Mouse (Mus musculus): ENCODE measurements around the gene Socs3. TPM values are rescaled to one million over a fixed set of nuclear protein-coding genes. Genes with fewer than 3 reads are reported as not detected.

Gene Socs3
- polyA plus RNA-seq, 1 experiment from 2014 or later: 15.0 TPM

DNA sequence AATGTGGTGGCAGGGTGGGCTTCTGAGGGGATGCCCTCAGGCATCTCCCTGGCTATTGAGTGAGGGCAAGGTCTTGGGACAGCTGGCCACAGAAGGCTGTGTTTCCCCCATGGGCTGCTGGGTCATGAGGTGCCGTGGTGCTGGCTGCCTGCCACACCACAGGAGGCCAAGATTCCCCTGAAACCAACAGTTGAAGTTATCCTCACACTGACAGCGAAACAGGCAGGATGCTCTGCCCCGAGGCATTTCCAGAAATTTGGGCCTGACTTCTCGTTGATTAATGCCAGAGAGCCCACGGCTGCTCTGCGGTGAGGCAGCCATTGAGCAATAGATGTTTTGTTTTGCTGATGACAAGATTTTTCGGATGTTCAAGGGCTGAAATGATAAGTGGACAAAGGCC, 9.5 kb upstream of the Socs3 start:
- H3K27ac ChIP-seq: no peak overlapping the region
- H3K27me3 ChIP-seq: 0 out of 2 replicates have a peak, but pooled peaks cover 4% of the 10 kb centered on the region
- no peaks in the 10 kb centered on the region for H3K9me3 ChIP-seq
- no peaks in the 10 kb centered on the region for H3K36me3 ChIP-seq
- peaks cover 33% of the 10 kb centered on the region for H3K4me1 ChIP-seq
- H3K4me3 ChIP-seq: no peak overlapping the region
- no peak for ATAC-seq (ENCODE audit: insufficient number of reproducible peaks, insufficient read depth, low FRiP score, low TSS enrichment, low read depth)
- H3K9ac ChIP-seq: no peak overlapping the region
- WGBS: 27% methylated on average over 7 of the region's 7 CpGs
- no peak overlapping the region for H3K4me2 ChIP-seq

DNA sequence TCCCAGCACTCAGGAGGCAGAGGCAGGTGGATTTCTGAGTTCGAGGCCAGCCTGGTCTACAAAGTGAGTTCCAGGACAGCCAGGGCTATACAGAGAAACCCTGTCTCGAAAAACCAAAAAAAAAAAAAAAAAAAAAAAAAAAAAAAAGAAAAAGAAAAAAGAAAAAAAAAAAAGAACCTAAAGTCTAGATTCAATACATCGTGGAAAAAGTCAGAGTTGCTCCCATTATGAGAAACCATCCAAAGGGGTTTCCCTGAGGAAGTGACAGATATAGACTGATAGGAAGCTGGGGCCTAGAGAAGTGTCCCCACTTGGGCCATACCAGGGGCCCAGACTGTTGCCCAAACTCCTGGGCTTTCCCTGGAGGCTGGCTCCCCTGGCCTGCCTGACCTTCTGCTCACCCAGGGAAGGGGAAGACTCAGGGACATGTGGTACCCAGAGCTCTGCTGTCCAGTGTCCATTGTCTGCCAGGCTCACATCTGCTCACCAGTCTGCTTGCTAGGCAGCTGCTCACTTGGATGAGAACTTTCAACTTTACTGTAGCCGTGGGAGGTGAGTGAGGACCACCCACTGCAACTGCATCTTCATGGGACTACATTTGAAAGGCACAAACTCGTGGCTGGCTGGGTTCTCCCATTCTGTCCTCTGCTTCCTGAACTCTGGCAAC, 8.0 kb upstream of the Socs3 start:
- H3K4me2 ChIP-seq: no peak overlapping the region
- 0 out of 2 replicates have a peak, but pooled peaks cover 5% of the 10 kb centered on the region for H3K27me3 ChIP-seq
- no peaks in the 10 kb centered on the region for H3K9me3 ChIP-seq
- ATAC-seq (ENCODE audit: insufficient number of reproducible peaks, insufficient read depth, low FRiP score, low TSS enrichment, low read depth): no peak
- no peak overlapping the region for H3K9ac ChIP-seq
- H3K36me3 ChIP-seq: no peaks in the 10 kb centered on the region
- peaks cover 38% of the 10 kb centered on the region for H3K4me1 ChIP-seq
- no peak overlapping the region for H3K27ac ChIP-seq
- WGBS: 46% methylated on average over 5 of the region's 5 CpGs
- H3K4me3 ChIP-seq: no peak overlapping the region

DNA sequence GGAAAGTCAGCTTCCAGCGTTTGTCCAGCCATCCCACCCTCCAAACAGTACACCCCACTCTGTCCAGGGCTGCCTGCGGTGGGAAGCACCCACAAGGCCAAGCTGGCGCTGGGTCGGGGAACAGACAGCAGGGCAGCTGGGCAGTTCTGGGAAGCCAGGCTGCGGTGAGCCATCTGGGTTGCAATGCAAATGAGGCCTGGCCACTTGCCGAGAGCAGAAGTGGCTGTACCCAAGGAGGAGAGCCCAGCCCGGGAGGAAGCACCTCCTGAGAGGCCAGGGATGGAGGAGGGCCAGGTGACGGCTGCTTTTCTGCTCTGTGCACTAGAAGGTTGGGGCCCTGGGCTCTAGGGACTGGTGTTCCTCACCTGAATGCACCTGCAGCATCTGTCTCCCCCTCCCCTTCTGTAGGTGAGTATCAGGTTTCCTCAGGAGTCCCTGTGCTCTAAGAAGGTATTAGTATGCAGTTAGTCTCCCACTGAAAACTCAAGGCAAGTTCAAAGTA, 6.3 kb upstream of the Socs3 start:
- Histone ChIP-seq H3K4me2 (peak overlapping the region; percentile 17; the same call in 1 of the 2 replicates), H3K4me3 (no peak overlapping the region), H3K36me3 (no peaks in the 10 kb centered on the region), H3K27ac (peak overlapping the region; percentile 80), H3K9me3 (no peaks in the 10 kb centered on the region), H3K27me3 (0 out of 2 replicates have a peak, but pooled peaks cover 5% of the 10 kb centered on the region), H3K9ac (peak overlapping the region; percentile 59), H3K4me1 (peaks cover 38% of the 10 kb centered on the region)
- peak; percentile 62; the same call in 1 of the 2 replicates for ATAC-seq (ENCODE audit: insufficient number of reproducible peaks, insufficient read depth, low FRiP score, low TSS enrichment, low read depth)
- WGBS: 4% methylated on average over 8 of the region's 8 CpGs

DNA sequence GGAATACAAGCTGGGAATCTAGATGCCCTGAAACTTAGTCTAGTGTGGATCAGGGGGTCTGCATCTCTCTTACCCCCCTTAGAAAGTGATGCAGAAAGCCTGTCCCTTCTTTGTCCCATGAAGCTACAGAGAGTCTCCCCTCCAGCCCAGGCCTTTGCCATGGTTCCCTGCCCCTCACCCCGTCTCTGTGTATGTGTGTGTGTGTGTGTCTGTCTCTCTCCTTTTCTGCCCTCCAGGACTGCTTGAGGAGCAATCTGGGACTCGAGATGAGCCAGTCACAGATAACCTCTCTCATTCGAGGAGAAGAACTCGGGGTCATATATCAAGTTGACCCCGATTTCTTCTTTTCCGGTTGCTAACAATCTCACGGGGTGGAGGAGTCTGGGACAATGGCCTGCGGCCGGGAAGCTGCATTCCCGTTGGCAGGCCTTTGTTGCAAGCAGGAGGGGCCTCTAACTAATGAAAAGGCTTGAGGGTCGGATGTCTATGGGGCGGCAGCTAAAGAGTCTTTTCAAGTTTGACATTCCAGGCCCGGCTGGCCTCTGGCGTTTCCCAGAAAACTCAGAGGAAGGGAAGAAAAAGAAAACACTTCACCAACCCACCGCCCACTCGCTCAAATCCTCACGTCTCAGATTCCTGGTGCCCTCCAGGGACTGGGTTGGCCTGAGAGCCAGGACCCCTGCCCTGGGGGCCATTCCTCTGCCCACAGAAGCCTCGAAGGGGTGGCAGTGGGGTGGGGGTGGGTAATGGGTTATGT, 5.5 kb upstream of the Socs3 start:
- Histone ChIP-seq H3K4me1 (peaks cover 39% of the 10 kb centered on the region), H3K9ac (peak overlapping the region; percentile 59)
- WGBS: 6% methylated on average over 18 of the region's 18 CpGs

DNA sequence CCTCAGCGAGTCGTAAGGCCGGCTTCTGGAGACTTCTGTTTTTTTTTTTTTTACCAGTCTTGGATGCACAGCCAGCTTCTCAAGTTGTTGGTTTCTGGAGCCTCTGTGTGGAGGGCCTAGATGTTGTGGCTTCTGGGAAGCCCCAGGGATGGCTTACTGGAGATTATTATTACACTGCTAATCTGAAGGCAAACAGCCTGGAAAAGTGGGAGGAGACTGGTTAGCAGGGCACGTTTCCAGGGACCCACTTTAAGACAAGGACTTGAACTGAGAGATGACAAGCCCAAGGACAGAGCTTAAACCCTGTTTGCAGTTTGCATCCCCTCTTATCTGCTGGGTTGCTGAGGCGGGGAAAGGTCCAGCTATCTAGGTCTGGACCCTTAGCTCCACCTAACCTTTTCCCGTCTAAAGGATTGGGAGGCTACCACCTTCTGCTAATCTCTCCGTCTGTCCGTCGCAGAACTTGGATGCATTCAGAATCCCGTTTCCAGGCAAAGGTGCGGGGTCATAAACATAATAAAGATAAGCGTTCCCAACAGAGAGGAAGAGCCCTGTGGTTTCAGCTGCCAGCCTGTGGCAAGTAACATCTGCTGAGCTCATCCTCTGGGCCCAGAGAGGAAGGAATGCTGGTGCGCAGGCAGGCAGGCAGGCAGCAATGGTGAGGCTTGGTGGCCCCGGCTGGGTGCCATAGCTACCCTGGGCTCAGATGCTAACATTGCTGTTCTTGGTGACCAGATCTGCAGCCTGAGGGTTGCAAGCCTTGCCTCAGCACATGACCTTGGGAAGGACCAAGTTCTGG, 4.7 kb upstream of the Socs3 start:
- Histone ChIP-seq H3K4me3 (no peak overlapping the region), H3K4me1 (peaks cover 40% of the 10 kb centered on the region), H3K9me3 (no peaks in the 10 kb centered on the region), H3K27me3 (0 out of 2 replicates have a peak, but pooled peaks cover 5% of the 10 kb centered on the region), H3K27ac (peak overlapping the region; percentile 80; the same call in 1 of the 2 replicates), H3K4me2 (no peak overlapping the region), H3K36me3 (no peaks in the 10 kb centered on the region), H3K9ac (no peak overlapping the region)
- WGBS: 31% methylated on average over 14 of the region's 14 CpGs
- ATAC-seq (ENCODE audit: insufficient number of reproducible peaks, insufficient read depth, low FRiP score, low TSS enrichment, low read depth): no peak

More for the DNA sequence above, 5.5 kb upstream of the Socs3 start:
- H3K9me3 ChIP-seq: no peaks in the 10 kb centered on the region
- peak overlapping the region; percentile 80 for H3K27ac ChIP-seq
- H3K4me2 ChIP-seq: peak overlapping the region; percentile 17
- H3K27me3 ChIP-seq: 0 out of 2 replicates have a peak, but pooled peaks cover 5% of the 10 kb centered on the region
- ATAC-seq (ENCODE audit: insufficient number of reproducible peaks, insufficient read depth, low FRiP score, low TSS enrichment, low read depth): peak; percentile 39; the same call in 1 of the 2 replicates
- no peaks in the 10 kb centered on the region for H3K36me3 ChIP-seq
- no peak overlapping the region for H3K4me3 ChIP-seq

DNA sequence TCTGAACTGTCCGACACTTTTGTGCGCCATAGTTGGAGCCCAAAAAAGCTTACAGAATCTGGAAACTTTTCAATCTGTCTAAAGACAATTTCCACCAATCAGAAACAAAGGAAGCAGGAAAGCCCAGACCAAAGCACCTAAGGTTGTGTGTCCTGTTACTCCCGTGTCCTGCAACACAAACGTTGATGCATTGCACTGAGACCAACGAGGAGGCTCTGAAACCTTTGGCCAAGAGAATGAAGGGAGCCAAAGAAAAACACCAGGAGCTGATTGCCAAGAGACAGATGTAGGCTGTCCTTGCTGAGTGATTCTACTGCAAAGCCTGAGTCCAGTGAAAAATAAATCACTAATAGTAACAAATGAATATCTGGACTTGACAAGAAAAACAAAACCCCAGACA, 3.7 kb upstream of the Socs3 start:
- Histone ChIP-seq H3K4me3 (no peak overlapping the region), H3K9ac (no peak overlapping the region), H3K36me3 (no peaks in the 10 kb centered on the region), H3K9me3 (no peaks in the 10 kb centered on the region), H3K27ac (no peak overlapping the region), H3K4me1 (peaks cover 36% of the 10 kb centered on the region), H3K4me2 (no peak overlapping the region), H3K27me3 (0 out of 2 replicates have a peak, but pooled peaks cover 5% of the 10 kb centered on the region)
- ATAC-seq (ENCODE audit: insufficient number of reproducible peaks, insufficient read depth, low FRiP score, low TSS enrichment, low read depth): no peak
- WGBS: 43% methylated on average over 5 of the region's 5 CpGs

DNA sequence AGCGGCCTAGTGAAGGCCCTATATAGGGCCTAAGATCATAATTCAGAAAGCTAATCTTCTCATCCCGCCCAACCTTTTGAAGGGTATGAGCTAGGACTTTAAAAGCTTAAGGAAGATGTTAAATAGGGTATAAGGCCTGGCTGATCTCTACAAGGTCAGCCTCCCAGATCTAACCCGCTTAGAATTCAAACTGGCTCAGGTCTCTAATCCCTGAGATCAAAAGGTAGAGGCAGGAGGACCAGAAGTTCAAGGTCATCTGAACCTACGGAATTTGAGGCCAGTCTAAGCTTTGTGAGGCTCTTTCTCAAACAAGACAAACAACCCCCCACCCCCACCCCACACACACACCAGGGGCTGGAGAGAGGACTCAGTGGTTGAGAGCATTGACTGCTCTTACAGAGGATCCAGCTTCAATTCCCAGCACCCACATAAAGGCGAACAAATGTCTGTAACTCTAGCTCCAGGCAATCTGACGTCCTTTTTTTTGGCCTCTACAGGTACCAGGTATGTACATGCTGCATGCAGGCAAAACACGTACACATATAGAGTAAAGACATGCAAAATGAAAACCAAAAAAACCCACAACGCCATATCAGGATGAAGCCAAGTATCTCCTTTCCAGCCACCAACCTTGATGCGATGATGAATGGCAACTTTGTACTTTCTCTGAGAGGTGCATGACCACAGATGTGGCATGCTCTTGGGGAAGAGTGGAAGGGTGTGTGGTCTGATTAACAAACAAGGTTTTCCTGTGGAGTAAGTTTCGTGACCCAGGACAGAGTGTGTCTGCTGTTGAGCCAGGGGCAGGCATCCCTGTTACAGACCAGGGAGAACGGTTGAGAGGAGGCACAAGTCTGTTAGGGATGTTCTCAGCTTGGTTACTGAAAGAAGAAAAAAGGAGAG, 3.1 kb upstream of the Socs3 start:
- H3K4me2 ChIP-seq: no peak overlapping the region
- H3K4me1 ChIP-seq: peaks cover 40% of the 10 kb centered on the region
- no peak overlapping the region for H3K4me3 ChIP-seq
- H3K27me3 ChIP-seq: peaks cover 5% of the 10 kb centered on the region; the same call in 1 of the 2 replicates
- no peak for ATAC-seq (ENCODE audit: insufficient number of reproducible peaks, insufficient read depth, low FRiP score, low TSS enrichment, low read depth)
- no peaks in the 10 kb centered on the region for H3K9me3 ChIP-seq
- 59% methylated on average over 11 of the region's 11 CpGs for WGBS
- H3K36me3 ChIP-seq: no peaks in the 10 kb centered on the region
- no peak overlapping the region for H3K9ac ChIP-seq
- no peak overlapping the region for H3K27ac ChIP-seq

DNA sequence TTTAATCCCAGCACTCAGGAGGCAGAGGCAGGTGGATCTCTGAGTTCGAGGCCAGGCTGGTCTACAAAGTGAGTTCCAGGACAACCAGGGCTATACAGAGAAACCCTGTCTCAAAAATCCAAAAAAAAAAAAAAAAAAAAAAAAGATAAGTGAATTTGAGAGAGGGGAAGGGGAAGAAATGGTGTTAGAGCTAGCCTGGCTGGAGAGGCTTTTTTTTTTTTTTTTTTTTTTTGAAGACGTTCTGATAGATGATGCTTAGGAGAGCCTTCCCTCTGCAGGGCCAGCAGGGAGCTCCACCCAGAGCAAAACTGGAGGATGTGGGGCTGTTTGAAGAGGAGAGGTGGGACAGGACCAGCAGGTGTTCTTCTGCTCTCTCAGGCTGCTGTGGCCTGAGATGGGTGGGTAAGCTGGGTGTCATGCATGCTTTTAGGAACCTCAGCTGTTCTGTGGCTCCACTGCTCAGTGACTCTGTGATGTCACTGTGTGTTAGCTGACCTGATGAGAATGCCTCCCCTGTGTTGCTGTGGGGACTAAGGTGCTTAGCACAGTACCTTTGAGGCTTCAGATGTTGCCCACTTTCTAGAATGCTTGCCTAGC, 1.9 kb upstream of the Socs3 start:
- peaks cover 16% of the 10 kb centered on the region for H3K27me3 ChIP-seq
- H3K4me3 ChIP-seq: no peak overlapping the region
- H3K9me3 ChIP-seq: no peaks in the 10 kb centered on the region
- H3K4me2 ChIP-seq: no peak overlapping the region
- WGBS: 52% methylated on average over 2 of the region's 2 CpGs
- no peak overlapping the region for H3K9ac ChIP-seq
- peaks cover 50% of the 10 kb centered on the region for H3K4me1 ChIP-seq
- ATAC-seq (ENCODE audit: insufficient number of reproducible peaks, insufficient read depth, low FRiP score, low TSS enrichment, low read depth): no peak
- H3K36me3 ChIP-seq: peaks cover 5% of the 10 kb centered on the region; the same call in 1 of the 2 replicates
- H3K27ac ChIP-seq: no peak overlapping the region

DNA sequence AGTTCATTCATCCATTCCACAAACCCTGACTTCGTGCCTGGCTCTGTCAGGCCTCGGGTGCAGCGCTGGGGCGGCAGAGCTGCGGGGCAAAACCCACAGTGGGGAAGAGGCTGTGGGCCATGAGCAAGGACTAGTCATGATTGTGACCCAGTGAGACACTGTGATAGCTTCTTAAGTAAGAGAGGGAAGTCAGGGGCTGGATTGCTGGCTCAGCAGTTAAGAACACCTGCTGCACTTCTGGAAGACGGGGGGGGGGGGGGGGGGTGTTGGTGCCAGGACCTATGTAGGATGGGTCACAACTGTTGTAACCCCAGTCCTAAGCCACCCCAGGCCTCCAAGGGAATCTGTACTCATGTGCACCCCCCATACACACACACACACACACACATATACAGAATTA, 1.3 kb upstream of the Socs3 start:
- no peak for ATAC-seq (ENCODE audit: insufficient number of reproducible peaks, insufficient read depth, low FRiP score, low TSS enrichment, low read depth)
- Histone ChIP-seq H3K27ac (no peak overlapping the region), H3K4me3 (no peak overlapping the region), H3K9me3 (no peaks in the 10 kb centered on the region), H3K4me2 (no peak overlapping the region), H3K4me1 (peaks cover 50% of the 10 kb centered on the region), H3K27me3 (peaks cover 20% of the 10 kb centered on the region), H3K36me3 (peaks cover 11% of the 10 kb centered on the region; the same call in 1 of the 2 replicates), H3K9ac (no peak overlapping the region)
- WGBS: 74% methylated on average over 6 of the region's 6 CpGs
